Mouse (Mus musculus): Measurements from ENCODE around the gene Kif17. TPM values are rescaled to one million over a fixed set of nuclear protein-coding genes. Genes with fewer than 3 reads are reported as not detected.

Gene Kif17
- 0.05 TPM in 1 of 2 replicates, not detected in the other for polyA plus RNA-seq (2012)

DNA sequence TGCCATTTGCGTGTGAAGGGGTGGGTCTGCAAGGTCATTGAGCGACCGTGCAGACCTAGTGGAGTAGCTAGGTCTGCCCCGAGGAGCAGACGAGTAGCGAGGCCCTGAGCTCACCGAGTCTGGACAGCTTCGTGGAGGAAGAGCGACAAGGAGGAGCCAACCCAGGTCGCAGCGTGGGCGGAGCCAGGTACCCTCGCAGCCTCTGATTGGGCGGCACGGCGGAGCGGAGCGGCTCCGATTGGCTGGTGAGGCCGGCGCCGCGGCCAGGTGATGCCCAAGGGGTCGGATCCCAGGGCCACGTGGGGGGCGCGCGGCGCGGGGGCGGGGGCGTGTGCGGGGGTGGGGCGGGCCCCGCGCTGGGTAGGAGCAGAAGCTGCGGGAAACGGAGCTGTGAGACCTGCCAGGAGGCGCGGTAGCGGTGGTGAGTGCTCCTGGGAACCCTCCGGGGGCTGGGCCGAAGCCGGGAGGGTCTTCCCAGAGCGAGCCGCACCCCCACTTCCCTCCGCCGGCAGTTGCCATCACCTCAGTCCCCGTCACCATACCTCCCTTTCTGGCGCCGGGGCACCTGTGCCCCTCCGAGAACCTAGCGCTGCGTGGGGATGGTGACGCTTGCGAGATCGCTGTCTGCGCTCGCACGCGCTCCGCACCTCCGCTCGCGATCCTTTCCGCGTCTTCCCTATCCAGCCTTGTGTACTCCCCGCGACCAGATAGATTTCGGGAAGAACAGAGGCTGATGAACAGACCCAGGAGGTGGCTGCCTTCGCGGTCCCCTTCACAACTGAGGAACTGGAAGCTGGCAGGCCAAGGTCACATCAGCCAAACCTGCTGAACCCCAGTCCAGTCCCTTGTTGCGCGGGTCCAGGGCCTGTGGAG lies at the start of gene Kif17, which contains the start of gene Sh2d5:
TSS of gene Kif17 (plus strand) at position 348 of the 873 bp plus-strand sequence.
TSS of gene Sh2d5 (plus strand) at position 316 of the 873 bp plus-strand sequence.
- no peak for TF ChIP-seq GATA1 (IDR thresholded peaks at IDR 0.05; ENCODE audit: low read length)

GRCm38 (mm10) chr4:138200769-138201168 lies 49.5 kb upstream of the Kif17 start:
- TF ChIP-seq GATA1 (IDR thresholded peaks at IDR 0.05; ENCODE audit: low read length), result no peak

DNA sequence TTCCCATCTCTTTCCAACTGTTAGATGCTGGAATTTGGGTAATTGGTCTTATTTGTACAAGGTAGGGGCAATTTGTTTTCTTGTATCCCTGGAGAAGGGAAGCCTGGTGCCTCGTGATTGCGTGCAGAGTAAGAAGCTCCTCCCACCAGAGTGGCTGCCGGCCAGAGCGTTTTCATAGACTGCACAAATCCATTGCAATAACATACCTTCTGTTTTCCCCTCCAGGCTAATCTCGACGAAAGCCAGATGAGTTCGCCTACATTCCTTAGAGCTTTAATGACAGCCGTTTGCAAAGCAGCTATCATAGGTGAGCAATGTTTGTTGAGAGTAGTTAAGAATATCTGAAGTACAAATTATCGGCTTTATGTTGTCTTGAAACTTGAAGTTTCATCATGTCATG lies 48.5 kb upstream of the Kif17 start:
- TF ChIP-seq GATA1 (IDR thresholded peaks at IDR 0.05; ENCODE audit: low read length), result no peak

GRCm38 (mm10) chr4:138210116-138210515 lies 40.1 kb upstream of the Kif17 start:
- TF ChIP-seq GATA1 (IDR thresholded peaks at IDR 0.05; ENCODE audit: low read length), result no peak

- no peak for TF ChIP-seq GATA1 (IDR thresholded peaks at IDR 0.05; ENCODE audit: low read length)
Measured at GRCm38 (mm10) chr4:138213861-138214260, 36.4 kb upstream of the Kif17 start.

GRCm38 (mm10) chr4:138215671-138216199 lies 34.5 kb upstream of the Kif17 start:
- TF ChIP-seq GATA1 (IDR thresholded peaks at IDR 0.05; ENCODE audit: low read length), result no peak

DNA sequence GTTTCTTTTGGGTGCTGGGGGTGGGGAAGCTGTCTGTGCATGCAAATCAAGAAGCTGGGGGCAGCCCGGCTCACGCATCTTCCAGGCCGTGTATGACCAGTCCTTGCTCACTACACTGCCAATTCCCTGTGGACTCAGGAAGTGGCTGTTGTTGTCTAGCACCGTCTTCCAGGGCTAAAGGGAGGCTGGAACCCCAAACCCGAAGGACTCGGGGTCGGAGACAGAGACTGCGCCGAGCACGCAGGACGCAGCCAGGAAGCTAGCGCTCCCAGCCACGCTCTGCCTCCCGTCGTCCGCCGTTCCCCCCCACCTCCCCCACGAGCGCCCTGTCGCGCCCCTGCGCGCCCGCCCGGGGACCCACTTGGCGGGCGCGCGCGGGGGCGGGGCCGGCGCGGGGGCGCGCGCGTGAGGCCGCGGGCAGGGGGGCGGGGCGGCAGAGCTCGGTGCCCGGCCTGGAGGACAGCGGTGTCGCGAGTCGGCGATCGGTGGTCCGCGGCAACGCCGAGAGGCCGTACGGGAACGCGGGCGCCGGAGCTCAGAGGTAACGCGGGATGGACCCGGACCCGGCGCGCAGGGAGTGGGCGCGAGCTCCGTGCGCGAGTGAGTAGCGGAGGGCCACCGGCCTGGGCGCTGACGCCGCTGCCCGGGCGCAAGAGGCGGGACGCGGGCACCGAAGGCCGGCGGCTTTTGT lies 33.9 kb upstream of the Kif17 start, which contains the start of gene Hp1bp3:
TSS of gene Hp1bp3 (plus strand) at position 97 of the 691 bp plus-strand sequence.
- no peak for TF ChIP-seq GATA1 (IDR thresholded peaks at IDR 0.05; ENCODE audit: low read length)

DNA sequence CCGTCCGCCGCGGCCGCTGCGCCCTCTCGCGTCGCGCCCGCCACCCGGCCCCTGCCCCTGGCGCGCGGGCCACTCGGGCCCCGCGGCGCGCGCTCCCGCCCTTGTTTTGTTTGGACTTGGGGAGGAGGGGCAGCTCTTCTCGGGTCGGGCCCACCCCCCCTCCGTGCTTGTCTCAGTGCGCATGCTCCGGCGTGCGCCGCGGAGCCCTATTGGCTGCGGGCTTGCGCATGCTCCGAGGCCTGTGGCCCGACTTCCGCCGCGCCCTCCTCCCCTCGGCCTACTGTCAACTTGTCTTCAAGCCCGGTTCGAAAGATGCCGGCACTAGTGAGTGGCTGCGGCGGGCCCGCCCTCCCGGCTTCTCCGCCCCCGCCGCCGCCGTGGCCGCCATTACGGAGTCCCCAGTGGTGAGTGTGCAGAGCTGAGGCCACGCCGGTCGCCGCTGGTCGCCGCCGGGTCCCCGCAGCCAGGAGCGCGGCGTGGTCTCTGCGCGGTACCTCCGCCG lies 33.3 kb upstream of the Kif17 start:
- TF ChIP-seq GATA1 (IDR thresholded peaks at IDR 0.05; ENCODE audit: low read length), result no peak

DNA sequence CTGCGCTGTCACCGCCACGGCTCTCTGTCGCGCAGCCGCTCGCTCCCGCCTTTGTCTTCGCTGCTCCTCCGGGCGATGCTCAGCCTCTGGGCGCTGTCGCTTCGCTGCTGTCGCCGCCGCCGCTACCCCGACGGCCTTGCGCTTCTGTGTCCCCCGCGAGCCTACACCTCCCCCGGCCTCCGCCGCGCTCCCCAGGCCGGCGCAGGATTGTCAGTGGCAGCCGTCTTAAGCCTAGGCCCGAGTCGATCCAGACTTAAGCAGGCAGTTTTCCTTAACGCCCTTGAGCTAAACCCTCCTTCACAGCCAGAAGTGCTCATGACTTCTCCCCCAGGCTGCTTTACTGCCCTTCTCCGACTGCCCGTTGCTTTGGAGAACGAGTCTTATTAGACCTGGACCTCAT lies 32.8 kb upstream of the Kif17 start:
- TF ChIP-seq GATA1 (IDR thresholded peaks at IDR 0.05; ENCODE audit: low read length), result no peak

- no peak for TF ChIP-seq GATA1 (IDR thresholded peaks at IDR 0.05; ENCODE audit: low read length)
Measured at GRCm38 (mm10) chr4:138217951-138218685, 32.1 kb upstream of the Kif17 start.

GRCm38 (mm10) chr4:138219331-138219730 lies 30.9 kb upstream of the Kif17 start:
- TF ChIP-seq GATA1 (IDR thresholded peaks at IDR 0.05; ENCODE audit: low read length), result no peak

- no peak for TF ChIP-seq GATA1 (IDR thresholded peaks at IDR 0.05; ENCODE audit: low read length)
Measured at GRCm38 (mm10) chr4:138220761-138221160, 29.5 kb upstream of the Kif17 start.

GRCm38 (mm10) chr4:138221406-138221805 lies 28.8 kb upstream of the Kif17 start:
- no peak for TF ChIP-seq GATA1 (IDR thresholded peaks at IDR 0.05; ENCODE audit: low read length)

DNA sequence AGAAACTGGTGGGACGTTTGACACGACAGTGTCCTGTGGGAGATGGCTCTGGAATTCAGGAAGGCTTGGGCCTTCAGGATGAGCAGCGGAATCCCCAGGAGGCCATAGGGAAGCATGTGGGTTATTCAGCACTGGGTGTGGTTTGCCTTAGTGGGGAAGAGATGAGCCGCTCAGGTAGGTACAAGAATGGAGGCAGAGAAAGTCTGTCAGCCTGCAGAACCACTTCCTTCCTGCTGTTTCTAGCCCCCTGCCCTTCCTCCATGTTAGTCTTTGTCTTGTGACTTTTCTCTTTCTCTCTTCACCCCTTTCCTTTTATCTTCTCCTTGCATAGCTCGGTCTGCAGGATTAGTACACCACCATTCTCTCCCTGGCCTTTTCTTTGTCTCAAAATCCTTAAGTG lies 27.8 kb upstream of the Kif17 start:
- TF ChIP-seq GATA1 (IDR thresholded peaks at IDR 0.05; ENCODE audit: low read length), result no peak

GRCm38 (mm10) chr4:138223623-138224022 lies 26.6 kb upstream of the Kif17 start:
- no peak for TF ChIP-seq GATA1 (IDR thresholded peaks at IDR 0.05; ENCODE audit: low read length)

Measured in G1E-ER4 (cell line).